Mouse (Mus musculus): ENCODE data around the gene Ggta1.

DNA sequence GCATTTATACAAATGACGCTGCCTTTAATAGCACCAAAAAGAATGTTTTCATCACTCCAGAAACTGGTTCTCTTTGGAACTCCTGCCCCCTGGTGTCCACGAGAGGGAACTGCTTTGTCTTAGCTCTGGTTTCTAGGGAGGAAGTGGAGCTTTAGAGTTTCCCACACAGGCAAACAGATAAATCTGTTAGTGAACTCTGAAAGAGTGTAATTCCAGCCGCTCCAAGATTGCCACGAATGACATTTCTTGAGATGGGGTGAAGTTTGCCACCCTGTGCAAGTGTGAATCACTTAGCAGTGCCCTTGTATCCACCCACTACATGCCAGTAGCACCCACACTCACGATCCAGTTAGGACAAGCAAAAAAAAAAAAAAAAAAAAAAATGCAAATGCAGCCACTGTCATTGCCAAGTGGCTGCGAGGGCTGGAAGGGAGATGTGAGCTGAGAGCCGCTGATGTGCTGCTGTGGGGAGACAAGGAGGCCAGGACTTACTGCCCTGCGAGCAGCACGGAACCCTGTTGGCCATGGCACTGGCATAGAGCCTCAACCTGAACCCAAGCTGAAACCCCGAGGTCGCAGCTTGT, 65.3 kb downstream of the Ggta1 start:
- no peak; the same call in 1 of the 2 replicates for TF ChIP-seq CTCF (IDR thresholded peaks at IDR 0.05; ENCODE audit: control insufficient read depth, insufficient read depth, insufficient replicate concordance, low read depth, low read length)
- TF ChIP-seq POLR2A (IDR thresholded peaks at IDR 0.05; ENCODE audit: control insufficient read depth, low read depth, low read length): no peak
